Mouse (Mus musculus): ENCODE measurements at regions not wholly inside any gene's neighbourhood (a gene's known extent, or its start where the extent isn't known, plus 50 kb on each side); places are given as distances from the start of the nearest gene placed in this dataset.

GRCm38 (mm10) chr16:46807476-46807875, 309.2 kb upstream of the Nectin3 start:
- no peak for DNase-seq (ENCODE audit: low spot score)

DNA sequence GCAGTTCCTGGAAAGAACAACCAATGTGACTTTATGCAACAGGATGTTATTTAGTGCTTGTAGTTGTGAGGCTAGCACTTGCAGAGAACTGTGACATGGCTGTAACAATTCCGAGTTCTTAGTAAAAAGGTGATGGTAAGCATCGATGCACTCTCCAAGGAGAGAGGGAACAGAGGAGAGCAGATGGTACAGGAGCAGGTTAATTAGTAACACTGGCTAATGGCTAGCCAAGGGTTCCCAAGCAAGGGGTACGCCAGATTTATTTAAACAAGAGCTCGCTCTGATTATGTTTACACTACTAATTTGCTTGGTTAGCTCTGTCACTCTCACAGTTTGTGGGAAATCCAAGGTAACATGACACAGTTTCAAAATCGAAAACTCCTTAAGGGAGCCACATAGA, 278.0 kb upstream of the Nectin3 start:
- no peak for DNase-seq (ENCODE audit: low spot score)

- DNase-seq (ENCODE audit: low spot score) = no peak
Measured at GRCm38 (mm10) chr16:46769383-46769782, 271.1 kb upstream of the Nectin3 start.

GRCm38 (mm10) chr16:46768376-46768775, 270.1 kb upstream of the Nectin3 start:
- no peak for DNase-seq (ENCODE audit: low spot score)

DNA sequence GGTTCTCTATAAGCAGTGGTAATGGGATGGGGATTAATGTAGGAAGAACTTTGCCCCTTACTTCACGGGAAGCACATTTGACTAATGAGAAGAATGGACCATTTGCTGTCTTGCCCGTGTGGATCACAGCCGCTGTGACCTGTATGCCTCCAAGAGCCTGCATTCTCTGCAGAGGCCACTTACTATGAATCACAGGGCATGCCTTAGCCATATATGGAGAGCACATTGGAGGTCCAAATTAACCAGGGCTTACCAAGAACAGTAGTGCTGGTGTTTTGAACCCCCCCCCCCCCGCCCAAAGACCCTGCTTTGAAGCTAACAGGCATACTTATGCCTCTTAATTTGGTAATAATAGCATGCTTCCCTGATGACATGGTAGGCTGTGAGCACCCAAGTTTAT, 236.8 kb upstream of the Nectin3 start:
- DNase-seq (ENCODE audit: low spot score) = no peak

DNA sequence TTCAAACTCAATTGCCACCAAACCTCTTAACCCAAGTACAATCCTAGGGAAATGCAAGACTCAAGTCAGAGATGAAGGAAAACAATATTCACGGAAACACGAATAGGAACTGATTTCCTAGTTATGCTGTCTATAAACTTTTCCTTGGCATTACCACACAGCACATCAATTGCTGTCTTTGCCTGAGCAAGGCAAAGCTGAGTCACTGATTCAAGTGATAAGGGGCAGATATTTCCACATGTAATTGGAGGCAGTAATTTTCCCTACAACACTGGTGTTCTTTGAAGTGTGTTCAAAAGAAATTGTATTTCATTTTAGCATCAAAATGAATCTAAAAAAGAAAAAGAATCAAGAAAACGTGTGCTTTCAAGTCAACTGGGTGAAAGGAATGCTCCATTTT, 230.1 kb upstream of the Nectin3 start:
- no peak for DNase-seq (ENCODE audit: low spot score)

DNA sequence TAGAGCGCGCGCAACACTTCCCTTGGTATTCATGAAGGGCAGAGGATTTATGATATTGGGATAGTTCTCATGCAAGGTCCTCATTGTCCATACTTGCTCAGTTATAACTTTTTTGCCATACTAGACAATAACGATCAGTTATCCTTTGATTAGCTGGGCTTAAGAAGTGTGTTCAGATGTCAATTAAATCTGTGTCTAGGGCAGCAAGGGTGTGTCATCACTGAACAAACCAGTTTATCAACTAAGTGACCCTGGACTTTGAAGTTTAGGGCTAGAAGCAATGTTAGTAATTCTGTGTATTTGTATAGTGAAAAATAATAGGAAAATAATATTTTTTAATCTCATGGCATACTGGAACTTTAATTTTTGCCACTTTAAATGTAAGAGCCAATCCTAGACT, 225.3 kb upstream of the Nectin3 start:
- no peak for DNase-seq (ENCODE audit: low spot score)

GRCm38 (mm10) chr16:46679787-46680186, 181.5 kb upstream of the Nectin3 start:
- DNase-seq (ENCODE audit: low spot score) = no peak

DNA sequence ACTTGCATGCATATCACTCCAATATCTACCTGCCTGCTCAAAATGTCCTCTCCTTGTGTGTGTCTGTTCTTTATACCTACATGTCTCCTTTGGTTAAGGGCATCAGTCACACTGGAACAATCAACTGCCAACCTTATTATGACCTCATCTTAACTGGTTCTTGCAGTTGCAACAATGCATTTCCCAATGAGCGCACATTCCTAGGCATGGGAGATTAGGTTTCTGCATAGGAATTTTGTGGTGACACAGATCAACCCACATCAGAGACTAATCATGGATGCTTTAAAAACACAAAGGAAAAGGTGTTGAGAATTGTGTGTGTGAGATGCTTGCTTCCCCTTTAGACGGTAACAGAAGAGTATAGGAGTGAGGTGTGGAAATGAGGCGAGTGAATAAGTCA, 171.3 kb upstream of the Nectin3 start:
- no peak for DNase-seq (ENCODE audit: low spot score)

DNA sequence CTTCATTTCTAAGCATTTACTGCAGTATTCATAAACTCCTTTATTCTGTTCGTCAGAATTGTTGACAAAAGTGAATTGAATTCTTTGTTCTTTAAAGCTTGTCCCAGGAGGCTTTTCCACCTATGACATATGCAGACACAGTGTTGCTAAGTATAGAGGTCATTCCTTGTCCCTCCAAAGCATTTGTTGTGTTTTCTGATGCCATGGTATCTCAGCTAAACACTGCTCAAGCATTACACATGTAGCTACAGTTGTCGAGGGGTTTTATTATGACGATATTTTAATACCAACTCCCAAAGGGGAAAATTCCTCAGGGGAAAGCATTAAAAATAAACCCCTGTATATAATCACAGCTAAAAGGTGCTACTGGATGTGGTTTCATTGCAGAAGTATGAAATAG, 167.2 kb upstream of the Nectin3 start:
- no peak for DNase-seq (ENCODE audit: low spot score)

GRCm38 (mm10) chr16:46663008-46663407, 164.7 kb upstream of the Nectin3 start:
- DNase-seq (ENCODE audit: low spot score) = no peak

DNA sequence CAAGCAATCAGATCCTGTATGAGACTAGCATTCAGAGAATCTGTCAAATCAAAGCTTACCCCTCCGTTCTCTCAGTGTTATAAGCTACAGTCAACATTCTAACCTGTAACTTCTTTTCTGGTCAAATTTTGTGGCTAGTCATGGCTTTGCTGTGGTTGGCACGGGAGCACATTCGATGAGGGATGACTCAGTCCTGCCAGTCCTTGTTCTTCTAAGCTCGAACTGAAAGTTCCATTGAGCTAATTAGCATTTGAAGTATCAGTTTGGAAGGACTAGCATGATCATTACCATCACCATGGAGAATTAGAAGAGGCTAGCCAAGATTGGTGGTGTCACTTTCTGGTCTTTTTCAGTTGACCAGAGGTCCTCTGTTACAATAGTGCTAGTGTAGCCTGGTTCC, 156.7 kb upstream of the Nectin3 start:
- no peak for DNase-seq (ENCODE audit: low spot score)

DNA sequence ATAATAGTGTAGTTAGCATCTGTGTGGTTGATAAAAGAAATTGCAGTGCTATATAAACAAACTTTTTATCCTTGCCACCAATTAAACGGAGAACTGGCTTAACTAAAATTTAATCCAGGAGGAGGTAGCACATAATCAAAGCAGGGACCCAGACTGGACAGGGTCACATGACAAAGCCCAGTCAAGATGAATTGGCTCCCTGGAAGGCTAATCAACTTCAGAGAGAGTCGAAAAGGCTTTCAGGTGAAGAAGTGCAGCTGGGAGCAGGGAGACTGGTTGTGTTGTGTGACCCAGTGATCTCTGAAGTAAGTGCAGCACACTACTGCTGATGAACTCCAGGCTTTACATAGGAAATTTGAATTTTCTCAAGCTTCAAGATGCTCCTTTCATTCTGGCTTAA, 127.5 kb upstream of the Nectin3 start:
- DNase-seq (ENCODE audit: low spot score) = peak; percentile 28

DNA sequence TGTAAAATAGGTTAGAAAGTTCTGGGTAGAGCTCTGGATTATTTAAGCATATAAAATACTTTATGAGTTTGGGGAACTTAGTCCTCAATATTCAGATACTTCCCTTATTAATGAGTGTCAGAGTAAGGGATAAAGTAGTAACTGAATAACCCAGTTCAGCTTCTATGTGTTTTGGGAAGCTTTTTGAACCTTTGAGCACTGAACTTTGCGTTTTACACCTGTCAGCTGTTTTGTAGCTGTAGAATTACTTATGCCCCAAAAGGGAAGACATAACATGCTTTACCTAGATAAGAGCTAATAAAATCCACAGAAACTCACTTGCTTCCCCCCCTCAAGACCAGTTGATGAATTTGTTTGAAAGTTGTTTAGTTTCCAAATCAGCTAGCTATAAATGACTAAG, 124.9 kb upstream of the Nectin3 start:
- no peak for DNase-seq (ENCODE audit: low spot score)

GRCm38 (mm10) chr16:46619871-46620270, 121.5 kb upstream of the Nectin3 start:
- no peak for DNase-seq (ENCODE audit: low spot score)

GRCm38 (mm10) chr16:46617544-46618335, 119.4 kb upstream of the Nectin3 start:
- DNase-seq (ENCODE audit: low spot score) = peak; percentile 36

DNA sequence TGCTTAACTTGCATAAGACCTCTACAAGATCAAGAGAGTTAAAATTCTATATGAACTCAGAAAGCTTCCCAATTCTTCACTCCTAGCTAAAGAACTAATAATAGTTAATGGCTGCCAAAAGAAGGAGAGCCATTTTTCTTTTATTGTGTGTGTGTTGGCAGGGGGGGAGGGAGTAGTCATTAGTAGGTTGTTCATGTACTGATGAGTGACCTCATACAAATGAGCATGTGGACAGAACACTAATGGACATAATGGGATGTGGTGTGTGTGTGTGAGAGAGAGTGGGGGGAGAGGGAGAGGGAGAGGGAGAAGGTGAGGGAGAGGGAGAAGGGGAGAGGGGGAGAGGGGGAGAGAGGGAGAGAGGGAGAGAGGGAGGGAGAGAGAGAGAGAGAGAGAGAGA, 118.3 kb upstream of the Nectin3 start:
- DNase-seq (ENCODE audit: low spot score) = no peak

DNA sequence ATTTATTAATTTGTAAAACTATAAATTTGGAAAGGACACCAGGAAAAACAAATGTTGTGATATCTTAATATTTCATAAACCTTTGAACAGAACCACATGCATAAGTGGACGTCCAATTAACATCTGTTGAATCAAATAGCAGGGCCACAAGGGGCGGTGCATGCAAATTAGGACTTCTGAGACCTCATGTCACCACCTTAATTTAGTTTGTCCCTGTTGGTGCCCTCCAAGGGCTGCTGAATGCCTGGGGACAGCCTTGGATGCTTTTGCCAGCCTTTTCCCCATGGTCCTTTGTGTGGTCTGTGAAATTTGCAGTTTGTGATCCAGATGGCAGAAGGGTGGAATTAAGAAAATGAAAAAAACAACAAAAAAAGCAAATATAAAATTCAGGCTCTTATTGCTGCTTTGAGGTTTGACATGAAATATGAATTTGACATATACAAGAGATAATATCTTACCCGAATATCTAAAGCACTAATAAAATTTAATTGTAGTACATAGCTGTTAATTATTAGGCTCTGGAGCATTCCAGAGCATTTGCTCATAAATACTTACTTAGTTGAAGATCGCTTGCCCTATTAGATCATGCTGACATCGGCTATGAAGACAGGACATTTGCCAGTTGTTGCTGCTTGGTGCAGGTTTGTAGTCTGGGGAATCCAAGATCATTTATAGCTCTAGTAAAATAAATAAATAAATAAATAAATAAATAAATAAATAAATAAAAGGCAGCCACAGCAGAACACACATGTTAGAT, 114.9 kb upstream of the Nectin3 start:
- DNase-seq (ENCODE audit: low spot score) = no peak

- DNase-seq (ENCODE audit: low spot score) = no peak
Measured at GRCm38 (mm10) chr16:46605879-46606203, 107.5 kb upstream of the Nectin3 start.

DNA sequence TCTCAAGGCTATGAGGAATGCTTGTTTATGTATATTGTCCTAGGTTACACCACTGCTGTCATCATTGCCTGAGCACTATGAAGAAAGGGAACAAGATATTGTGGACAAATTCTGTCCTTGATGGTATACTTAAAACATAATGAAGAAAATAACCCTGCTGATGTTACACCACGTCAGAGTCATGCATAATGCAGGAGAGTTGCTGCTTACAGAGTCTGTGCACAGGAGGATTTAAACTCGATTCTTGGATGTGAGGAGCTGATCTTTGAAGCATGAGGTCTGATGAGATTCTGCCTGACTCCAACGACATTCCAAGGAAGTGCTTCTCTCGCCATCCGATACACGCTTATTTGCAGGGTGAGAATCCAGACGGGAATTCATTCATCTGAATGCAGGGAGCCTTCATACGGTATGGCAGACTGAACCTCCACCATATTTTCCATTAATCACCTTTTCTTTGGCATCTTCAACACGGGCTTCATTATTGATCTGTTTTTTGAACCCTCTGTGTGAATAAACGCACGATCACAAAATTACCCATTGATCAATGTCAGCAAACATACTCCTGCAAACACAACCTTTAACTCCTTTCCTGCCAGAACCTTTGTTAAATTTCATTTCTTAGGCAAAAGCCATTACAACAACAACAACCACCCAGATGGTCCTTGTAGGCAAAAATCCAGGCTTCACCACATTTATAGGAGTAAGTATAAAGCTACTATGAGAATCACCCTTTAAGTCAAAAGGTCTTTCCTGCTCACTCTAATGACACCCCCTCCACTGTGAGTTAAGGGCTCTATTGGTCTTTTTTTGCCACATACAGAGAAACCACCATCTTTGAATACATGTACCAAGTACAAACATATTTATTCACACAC, 106.9 kb upstream of the Nectin3 start:
- no peak for DNase-seq (ENCODE audit: low spot score)

- peak; percentile 33 for DNase-seq (ENCODE audit: low spot score)
Measured at GRCm38 (mm10) chr16:46592618-46593253, 94.4 kb upstream of the Nectin3 start.

DNA sequence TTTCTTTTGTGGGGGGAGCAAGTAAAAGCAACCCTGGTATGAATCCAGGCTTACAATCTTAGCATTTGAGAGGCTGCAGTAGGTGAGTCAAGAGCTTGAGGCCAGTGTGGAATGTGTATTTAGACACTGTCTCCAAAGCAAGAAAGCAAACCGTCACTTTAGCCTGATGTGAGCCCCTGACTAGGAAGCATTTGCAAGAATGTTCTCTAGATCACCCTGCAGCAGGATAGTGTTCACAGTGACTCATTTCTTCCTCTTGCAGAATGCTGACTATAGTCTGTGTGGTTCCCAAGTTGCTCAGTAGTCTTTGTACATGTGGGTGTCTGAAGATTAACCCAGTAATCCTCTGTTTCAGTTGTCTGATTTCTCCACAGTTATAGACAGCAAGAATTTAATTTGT, 88.7 kb upstream of the Nectin3 start:
- DNase-seq (ENCODE audit: low spot score) = no peak
